Mouse (Mus musculus) gastrocnemius, adult 2 months (tissue): ENCODE measurements around the gene Rnh1. TPM values are rescaled to one million over a fixed set of nuclear protein-coding genes. Genes with fewer than 3 reads are reported as not detected.
A peak's percentile ranks its signal among the peaks of the same experiment; 100 is the strongest.

Experiments
- DNase-seq: peaks from one replicate; pipeline ENCODE4 v3.0.0; 2022
- H3K27ac ChIP-seq: fragments of 200-600 bp; 2 replicates; pipeline ENCODE4 v1.8.1; 2022; ENCODE audit warnings: mild to moderate bottlenecking
- H3K4me3 ChIP-seq: fragments of 200-600 bp; 2 replicates; pipeline ENCODE4 v1.8.1; 2022; ENCODE audit warnings: mild to moderate bottlenecking, moderate library complexity
- CTCF ChIP-seq: fragments of 200-600 bp; IDR thresholded peaks from 2 replicates; pipeline ENCODE4 v1.8.1; 2022; ENCODE audit warnings: antibody characterized with exemption, mild to moderate bottlenecking, moderate library complexity
- intact Hi-C: fragments of 180-260 bp; cut with DNase I; formaldehyde crosslinking; loops from one replicate; pipeline ENCODE4 v1.15.1; 2025
- total RNA-seq, 2 experiments: library from RNA; stranded (reverse); gene quantifications; 2 replicates each; pipeline ENCODE4 v1.2.3; 2021

Gene Rnh1
- total RNA-seq, 2 experiments from 2014 or later: 46.5 to 50.9 TPM

DNA sequence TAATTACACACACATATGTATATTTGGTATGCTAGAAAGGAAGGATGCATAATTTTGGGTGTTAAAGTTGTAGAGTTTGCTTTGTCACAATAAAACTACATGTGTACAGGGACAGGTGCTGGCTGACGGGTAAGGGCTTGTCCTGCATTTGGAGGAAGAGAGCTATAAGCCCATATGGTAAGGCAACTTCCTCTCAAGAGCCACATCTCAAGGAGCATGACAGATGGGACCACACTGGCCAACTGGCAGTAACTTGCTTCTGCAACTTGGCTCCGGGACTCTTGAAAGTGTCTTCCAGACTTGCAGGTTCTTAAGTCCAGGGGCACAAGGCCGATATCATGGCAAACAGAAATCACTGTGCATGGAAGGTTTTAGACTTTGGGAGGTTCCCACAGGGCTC lies 28.0 kb downstream of the Rnh1 start:
- Histone ChIP-seq H3K4me3 (no peak overlapping the region), H3K27ac (no peak overlapping the region)
- intact Hi-C loops: no loop called here
- TF ChIP-seq CTCF: no peak
- no peak for DNase-seq

GRCm38 (mm10) chr7:141143861-141144260 lies 28.8 kb downstream of the Rnh1 start:
- H3K27ac ChIP-seq: no peak overlapping the region
- H3K4me3 ChIP-seq: no peak overlapping the region
- TF ChIP-seq CTCF: no peak
- intact Hi-C loops: no loop called here
- DNase-seq: no peak

GRCm38 (mm10) chr7:141143112-141143511 lies 29.5 kb downstream of the Rnh1 start:
- no peak overlapping the region for H3K4me3 ChIP-seq
- no peak overlapping the region for H3K27ac ChIP-seq
- DNase-seq: no peak
- intact Hi-C loops: no loop called here
- TF ChIP-seq CTCF: peak; percentile 53

DNA sequence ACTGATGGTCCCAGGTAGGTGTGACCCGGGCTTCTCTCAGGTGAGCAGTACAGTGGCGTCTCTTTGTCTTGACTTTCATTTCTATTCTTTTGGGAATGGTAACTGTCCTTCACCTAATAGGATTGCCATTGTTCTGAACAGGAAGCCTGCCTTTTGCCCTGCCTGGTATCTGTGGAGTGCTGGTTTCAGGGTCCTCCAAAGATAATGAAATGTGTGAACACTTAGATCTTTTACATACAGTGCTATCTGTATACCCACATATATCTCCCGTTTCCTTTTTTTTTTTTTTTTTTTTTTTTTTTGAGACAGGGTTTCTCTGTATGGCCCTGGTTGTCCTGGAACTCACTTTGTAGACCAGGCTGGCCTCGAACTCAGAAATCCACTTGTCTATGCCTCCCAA lies 31.3 kb downstream of the Rnh1 start:
- Histone ChIP-seq H3K4me3 (no peak overlapping the region), H3K27ac (no peak overlapping the region)
- intact Hi-C loops: no loop called here
- DNase-seq: no peak
- TF ChIP-seq CTCF: no peak

DNA sequence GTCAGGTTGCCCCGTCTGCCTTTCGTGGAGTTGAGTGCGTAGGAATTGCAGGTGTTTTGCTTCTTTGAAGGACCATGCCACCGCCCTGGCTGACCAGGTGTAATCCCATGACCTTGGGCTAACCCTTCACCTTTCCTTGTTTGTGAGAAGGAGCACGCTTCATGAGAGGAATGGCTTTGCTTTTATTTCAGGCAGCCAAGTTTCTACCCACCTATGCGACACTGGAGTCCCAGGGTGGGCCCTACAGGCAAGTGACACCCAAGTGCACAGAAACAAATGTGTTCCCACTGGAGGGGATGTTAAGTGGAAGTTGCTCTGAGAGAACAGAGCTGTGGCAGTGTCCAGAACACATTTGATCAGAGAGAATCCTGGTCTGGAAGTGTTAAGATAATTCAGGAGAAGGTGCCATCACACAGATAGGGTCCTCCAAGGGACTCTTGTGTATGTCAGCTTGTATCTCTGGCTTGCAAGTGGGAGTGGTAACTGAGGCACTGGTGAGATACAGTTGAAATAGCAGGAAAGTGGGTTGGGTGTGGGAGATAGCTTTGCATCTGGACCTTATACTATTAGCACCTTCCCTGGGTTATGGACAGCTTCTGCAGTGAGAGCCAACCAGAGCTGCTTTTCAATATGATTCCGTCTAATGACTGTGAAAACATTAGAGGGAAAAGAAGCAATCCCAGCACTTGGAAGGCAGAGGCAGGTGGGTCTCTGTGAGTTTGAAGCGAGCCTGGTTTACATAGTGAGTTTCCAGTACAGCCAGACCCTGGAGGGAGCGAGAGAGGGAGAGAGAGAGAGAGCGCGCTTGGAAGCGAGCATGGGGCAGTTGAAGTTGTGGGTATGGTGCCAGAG lies 40.5 kb downstream of the Rnh1 start:
- no peak for TF ChIP-seq CTCF
- DNase-seq: no peak
- intact Hi-C loops: no loop called here
- Histone ChIP-seq H3K27ac (peak overlapping the region; percentile 86), H3K4me3 (peak overlapping the region; percentile 86)

- Histone ChIP-seq H3K27ac (peak overlapping the region; percentile 86), H3K4me3 (peak overlapping the region; percentile 86)
- peak; percentile 93 for DNase-seq
- TF ChIP-seq CTCF: no peak
- intact Hi-C loops: no loop called here
Measured at GRCm38 (mm10) chr7:141131024-141131820, 41.4 kb downstream of the Rnh1 start.

GRCm38 (mm10) chr7:141123517-141123856 lies 49.2 kb downstream of the Rnh1 start:
- no peak for TF ChIP-seq CTCF
- intact Hi-C loops: loop anchor here (2.0 kb wide), 1 partner anchor 49 kb away; the partner anchor contains the start of gene Rnh1
- DNase-seq: no peak
- peak overlapping the region; percentile 73 for H3K4me3 ChIP-seq
- H3K27ac ChIP-seq: peak overlapping the region; percentile 89

DNA sequence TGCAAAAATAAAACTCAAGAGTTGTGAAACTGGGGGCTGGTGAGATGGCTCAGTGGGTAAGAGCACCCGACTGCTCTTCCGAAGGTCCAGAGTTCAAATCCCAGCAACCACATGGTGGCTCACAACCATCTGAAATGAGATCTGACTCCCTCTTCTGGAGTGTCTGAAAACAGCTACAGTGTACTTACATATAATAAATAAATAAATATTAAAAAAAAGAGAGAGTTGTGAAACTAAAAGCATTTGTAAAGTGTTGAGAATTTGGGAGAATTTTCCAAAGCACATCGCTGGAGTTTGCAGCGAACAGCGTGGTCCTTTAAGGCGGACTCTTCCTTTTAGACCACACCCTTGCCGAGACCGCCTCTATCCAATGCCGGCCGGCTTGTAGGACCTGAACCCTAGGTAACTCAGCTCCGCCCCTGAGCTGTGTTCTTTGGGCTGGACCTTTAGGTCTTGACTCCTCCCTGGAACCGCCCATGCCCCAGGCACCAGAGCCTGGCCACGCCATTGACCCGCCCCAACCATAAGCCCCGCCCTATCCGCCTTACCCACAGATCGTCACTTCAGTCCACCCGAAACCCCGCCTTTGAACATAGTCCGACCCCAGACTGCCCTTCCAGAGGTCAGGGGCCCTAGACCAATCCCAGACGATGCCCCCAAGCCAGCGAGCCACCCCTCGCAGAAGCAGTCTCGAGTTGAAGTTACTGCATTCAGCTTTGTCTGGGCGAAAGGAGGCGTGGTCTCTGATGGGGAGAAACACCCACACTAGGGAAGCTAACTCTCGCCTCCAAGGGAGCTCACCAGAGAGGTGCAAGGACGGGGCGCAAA lies 49.8 kb downstream of the Rnh1 start:
- H3K4me3 ChIP-seq: peak overlapping the region; percentile 73
- peak overlapping the region; percentile 89 for H3K27ac ChIP-seq
- peak; percentile 97 for DNase-seq
- peak; percentile 2; the same call in 1 of the 2 replicates for TF ChIP-seq CTCF
- intact Hi-C loops: loop anchor here (2.0 kb wide), 1 partner anchor 50 kb away; the partner anchor contains the start of gene Rnh1

GRCm38 (mm10) chr7:141122245-141122644 lies 50.4 kb downstream of the Rnh1 start, which contains the start of gene Ptdss2:
Gene Ptdss2 (plus strand): TSS chr7:141122382.
- peak; percentile 49 for DNase-seq
- Histone ChIP-seq H3K27ac (peak within 1 kb of the TSS; percentile 89), H3K4me3 (peak within 1 kb of the TSS; percentile 73)
- intact Hi-C loops: loop anchor here (2.0 kb wide), 1 partner anchor 51 kb away; the partner anchor contains the start of gene Rnh1
- TF ChIP-seq CTCF: no peak

- TF ChIP-seq CTCF: no peak
- peak overlapping the region; percentile 13 for H3K27ac ChIP-seq
- no peak overlapping the region for H3K4me3 ChIP-seq
- intact Hi-C loops: no loop called here
- no peak for DNase-seq
Measured at GRCm38 (mm10) chr7:141121051-141121531, 51.6 kb downstream of the Rnh1 start.

GRCm38 (mm10) chr7:141120605-141121004 lies 52.1 kb downstream of the Rnh1 start:
- intact Hi-C loops: no loop called here
- no peak overlapping the region for H3K27ac ChIP-seq
- TF ChIP-seq CTCF: no peak
- H3K4me3 ChIP-seq: no peak overlapping the region
- no peak for DNase-seq

DNA sequence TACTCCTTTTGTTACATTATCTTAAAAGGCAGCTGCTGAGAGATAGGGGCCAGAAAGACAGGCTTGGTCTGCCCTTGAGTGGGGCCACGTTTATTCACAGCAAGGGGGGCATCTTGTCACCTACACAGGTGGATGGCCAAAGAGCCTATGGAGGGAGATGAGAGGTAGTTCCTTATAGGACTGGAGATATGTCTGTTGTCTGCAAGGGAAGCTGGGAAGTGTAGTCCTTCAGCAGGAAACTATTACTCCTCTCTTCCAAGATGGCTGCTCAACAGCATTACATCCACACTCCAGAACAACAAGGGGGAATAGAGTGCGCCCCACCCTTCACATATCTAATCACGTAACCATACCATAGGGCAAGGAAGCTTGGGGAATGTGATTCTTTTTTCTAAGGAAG lies 53.2 kb downstream of the Rnh1 start:
- no peak for DNase-seq
- no peak overlapping the region for H3K27ac ChIP-seq
- H3K4me3 ChIP-seq: no peak overlapping the region
- intact Hi-C loops: no loop called here
- TF ChIP-seq CTCF: no peak
